Mouse (Mus musculus) frontal cortex, postnatal 36 days (tissue): ENCODE measurements at regions not wholly inside any gene's neighbourhood (a gene's known extent, or its start where the extent isn't known, plus 50 kb on each side); places are given as distances from the start of the nearest gene placed in this dataset.
A peak's percentile ranks its signal among the peaks of the same experiment; 100 is the strongest.

Experiments used
- DNase-seq, 2 experiments: peaks; one replicate each; pipeline ENCODE4 v3.0.0; 2022; ENCODE audit warnings: low spot score in 2 of 2

DNA sequence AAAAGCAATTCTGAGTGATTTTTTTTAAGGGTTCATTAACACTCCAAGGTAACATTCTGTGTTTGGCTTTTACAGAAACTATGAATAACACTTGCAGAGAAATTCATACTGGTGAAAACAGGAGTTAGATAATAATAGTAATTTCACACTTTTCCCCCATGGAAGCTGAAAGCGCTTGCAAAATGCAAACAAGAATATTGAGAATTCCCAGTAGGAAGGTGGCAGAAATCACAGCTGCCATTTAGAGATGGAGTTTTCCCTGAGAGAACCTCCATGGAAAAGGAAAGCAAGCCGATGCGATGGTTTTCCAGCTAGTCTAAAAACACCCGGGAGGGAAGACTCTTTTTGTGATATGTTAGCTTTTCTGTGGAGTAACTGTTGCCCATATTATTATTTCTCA, 174.1 kb upstream of the App start:
- peak; percentile 6 to 51 for DNase-seq

DNA sequence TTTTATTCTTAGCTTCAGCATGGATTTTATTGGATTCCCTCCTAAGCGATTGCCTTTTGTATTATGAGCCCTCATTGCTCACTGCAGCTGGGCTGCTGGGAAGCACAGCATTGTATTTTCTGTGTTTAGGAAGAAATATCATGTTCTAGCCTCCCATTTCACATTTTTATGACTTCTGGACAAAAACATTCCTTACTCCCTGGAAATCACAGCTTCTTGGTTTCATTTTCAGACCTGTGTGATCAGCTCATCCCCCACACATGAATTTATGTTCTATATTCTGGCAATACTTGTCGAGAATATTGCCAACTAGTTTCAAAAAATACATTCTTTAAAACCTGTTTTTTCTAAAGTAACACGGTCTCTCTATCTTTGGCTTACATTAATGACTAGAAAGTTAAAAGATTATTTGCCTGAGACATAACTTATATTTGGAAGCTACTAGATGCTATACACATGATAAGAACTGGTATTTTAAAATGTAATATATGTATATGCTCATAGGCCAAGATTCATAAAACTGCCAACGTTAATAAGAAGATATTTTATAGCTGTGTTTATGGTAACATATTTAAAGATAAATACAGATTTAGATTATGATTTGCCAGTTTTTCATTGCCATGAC, 163.0 kb upstream of the App start:
- no peak for DNase-seq

GRCm38 (mm10) chr16:85333543-85333942, 160.0 kb upstream of the App start:
- DNase-seq = no peak

DNA sequence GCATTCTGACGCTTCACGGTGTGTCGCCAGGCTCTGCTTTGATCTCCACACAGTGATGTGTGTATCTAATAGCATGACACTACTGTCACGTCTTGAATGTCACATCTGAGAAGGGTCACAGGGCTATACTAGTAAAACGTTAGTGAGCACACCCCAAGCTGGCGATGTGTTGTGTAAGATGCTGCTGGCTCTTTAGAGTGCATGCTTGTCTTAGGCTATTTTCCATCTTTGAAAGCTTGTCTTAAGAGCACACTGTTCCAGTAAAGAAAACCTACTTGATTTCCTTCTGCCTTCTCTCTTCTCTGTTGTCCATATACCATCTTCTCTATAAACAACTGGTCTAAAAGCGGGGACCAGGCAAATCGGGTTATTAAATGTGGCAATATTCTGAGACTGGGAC, 138.5 kb upstream of the App start:
- DNase-seq = no peak

GRCm38 (mm10) chr16:85309493-85309892, 135.9 kb upstream of the App start:
- DNase-seq = no peak

GRCm38 (mm10) chr16:85308429-85308828, 134.9 kb upstream of the App start:
- no peak for DNase-seq

DNA sequence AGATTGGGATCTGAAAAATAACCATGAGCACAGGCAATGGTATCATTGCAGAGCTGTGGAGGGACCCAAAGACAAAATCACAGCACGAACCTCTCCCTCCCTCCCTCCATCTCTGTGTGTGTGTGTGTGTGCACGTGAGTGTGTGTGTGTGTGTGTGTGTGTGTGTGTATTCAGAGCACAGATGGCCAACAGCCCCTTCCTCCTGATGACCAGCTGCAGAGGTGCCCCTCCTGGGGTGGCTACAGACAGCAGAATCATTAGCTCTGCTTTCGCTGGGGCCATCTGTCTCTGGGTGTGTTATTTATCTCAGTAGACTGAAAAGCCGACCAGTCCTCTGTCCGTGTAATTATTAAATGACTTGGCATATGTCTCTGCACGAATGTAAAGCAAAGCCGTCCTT, 134.4 kb upstream of the App start:
- DNase-seq = no peak

DNA sequence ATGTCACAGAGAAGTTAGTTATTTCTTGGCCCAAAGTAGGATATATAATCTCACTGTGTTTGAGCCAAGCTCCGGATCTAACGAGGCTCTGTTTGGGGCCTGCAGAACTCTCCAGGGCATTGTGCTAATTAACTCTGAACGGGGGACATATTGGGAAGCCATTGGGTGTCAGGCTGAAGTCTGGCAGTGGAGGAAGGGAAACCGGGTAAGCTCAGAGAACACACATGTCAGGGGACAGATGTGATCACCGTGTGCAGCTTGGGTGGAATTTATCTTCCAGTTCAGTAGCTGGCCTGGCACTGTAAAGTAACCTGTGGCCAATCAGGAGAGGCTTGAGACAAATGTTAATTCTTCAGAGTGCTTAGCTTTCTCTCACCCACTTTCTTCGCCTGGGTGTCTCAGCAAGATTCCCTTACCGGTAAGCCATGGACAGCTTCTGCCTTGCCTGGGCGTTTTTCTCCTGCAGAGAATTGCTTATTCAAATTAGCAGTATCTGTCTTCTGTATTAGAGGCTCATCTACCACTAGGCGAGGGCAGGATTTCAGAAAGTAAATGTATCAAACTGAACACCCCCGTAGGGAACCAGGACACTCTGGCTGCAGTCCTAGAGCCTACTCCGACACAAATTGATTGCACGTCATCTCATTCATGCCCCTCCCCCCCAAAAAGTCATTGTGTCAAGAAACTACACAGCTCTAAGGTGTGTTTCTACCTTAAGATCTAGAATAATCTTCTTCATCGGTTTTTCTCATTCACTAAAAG, 126.7 kb upstream of the App start:
- no peak for DNase-seq

- no peak for DNase-seq
Observed at GRCm38 (mm10) chr16:85298559-85298958, 125.0 kb upstream of the App start.

DNA sequence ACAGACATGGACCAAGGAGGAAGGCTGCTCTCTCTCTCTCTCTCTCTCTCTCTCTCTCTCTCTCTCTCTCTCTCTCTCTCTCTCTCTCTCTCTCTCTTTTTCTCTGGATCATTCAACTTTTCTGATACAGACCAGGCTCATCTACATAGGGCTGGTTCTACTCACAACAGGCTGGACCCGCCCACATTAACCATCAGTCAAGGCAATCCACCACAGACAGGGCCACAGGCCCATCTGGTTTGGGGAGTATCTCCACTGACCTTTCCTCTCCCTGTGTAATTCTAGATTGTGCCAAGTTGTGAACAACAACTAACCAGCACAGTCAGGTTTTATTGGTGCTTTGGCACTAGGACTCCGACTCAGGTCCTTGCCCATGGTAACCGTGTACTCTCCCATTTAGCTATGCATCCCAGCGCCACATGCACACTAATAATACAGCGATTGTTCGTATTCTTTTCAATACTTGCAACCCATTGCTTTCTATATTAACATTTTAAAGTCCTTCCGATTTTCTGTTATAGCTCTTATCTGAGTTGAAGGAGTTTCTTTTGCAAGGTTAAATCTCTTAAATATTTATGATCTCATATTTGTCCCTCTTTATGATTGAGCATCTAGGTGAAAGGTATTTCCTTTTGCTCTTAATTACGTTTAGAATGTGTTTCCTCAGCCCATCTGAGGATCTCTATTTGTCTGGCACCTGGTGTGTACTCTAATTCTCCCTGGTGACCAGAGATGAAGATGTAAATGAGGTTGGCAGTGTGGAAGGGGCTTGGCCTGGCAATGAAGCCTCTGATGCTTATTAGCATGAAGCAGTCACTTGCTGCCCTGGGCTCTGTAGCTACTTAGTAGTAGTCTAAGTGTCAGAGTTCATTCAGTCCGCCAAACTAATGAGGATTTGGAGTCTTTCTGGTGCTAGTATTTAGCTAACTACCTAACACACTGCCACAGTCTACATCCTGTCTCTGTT, 117.7 kb upstream of the App start:
- DNase-seq = no peak

GRCm38 (mm10) chr16:85277862-85278261, 104.3 kb upstream of the App start:
- no peak for DNase-seq

- DNase-seq = no peak
Observed at GRCm38 (mm10) chr16:85269681-85270080, 96.1 kb upstream of the App start.

- no peak for DNase-seq
Observed at GRCm38 (mm10) chr16:85259838-85260237, 86.3 kb upstream of the App start.

DNA sequence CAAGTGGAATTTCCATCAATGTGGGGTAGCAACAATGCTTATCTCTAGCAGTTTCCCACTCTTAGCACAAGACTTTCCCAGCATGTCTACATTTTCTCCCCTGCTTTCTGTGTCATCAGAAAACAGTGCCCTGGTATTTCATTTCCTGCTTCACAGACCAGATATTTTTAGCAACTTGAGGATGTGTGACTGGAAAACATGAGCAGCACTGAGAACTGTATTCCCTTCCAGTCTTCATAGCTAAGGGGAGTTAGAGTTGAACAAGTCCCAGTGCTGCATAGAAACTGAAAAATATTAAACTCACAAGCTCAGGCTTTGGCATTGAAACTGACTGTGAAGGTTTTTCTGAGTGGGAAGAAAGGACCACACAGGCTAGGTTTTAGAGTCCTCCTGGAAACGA, 73.7 kb upstream of the App start:
- DNase-seq = no peak

DNA sequence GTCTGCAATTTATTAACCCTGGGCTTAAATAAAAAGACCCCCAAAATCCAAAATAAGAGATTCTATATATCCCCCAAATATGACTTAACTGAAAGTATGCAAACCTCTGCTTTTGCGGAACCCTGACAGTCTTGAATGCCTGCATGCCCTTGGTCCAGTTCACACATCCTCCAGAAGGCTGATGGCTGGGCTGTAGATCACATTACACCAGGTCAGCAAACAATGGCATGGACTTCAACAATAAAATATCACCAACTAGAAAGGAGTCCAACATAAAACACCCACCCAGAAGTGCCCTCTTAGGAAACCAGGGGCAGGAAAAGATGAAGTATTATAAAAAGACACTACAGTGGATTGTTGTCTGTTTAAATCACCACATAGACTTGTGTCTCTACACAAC, 59.5 kb upstream of the App start:
- DNase-seq = no peak

DNA sequence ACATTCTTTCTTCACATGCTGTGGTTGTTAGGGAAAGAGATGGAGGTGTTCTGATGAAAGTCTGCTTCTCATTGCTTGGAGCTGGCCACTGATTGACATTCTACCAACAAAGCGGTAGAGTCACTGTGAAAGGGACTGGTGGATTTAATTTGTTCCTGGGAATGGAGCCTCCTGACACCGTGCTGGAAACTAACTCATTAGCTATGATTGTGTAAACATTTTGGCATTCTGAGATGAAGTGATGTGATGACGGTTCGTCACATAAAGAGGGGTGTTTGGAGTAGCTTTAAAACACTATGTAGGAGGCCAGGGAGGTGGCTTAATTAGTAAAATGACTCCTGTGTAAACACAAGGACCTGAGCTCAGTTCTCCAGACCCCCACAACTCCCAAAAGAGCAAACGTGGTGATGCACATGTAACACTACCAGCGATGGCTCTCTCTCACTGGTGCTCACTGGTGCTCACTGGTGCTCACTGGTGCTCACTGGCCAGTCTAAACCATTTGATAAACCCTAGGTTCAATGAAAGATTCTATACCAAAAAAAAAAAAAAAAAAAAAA, 58.4 kb upstream of the App start:
- DNase-seq = no peak

GRCm38 (mm10) chr16:85231330-85231729, 57.8 kb upstream of the App start:
- DNase-seq = no peak

- no peak for DNase-seq
Observed at GRCm38 (mm10) chr16:85224325-85224724, 50.8 kb upstream of the App start.
